Mouse (Mus musculus): ENCODE data around the gene Cdkal1. TPM values are rescaled to one million over a fixed set of nuclear protein-coding genes. Genes with fewer than 3 reads are reported as not detected.

The Cdkal1 gene
- total and polyA plus RNA-seq, 2 experiments from 2014 or later = 11.1 to 18.9 TPM

GRCm38 (mm10) chr13:29273693-29274221, 581.7 kb downstream of the Cdkal1 start:
- Histone ChIP-seq H3K27ac (peak overlapping the region; percentile 46), H3K4me2 (ENCODE audit: low read depth, low read length) (0 out of 2 replicates have a peak overlapping the region, but pooled peaks have one; percentile 11), H3K4me1 (ENCODE audit: insufficient read depth, low read length) (peaks cover 12% of the 10 kb centered on the region; the same call in 1 of the 2 replicates), H3K9me3 (ENCODE audit: low read length) (no peaks in the 10 kb centered on the region), H3K4me3 (ENCODE audit: low read length) (no peak overlapping the region), H3K36me3 (ENCODE audit: insufficient read depth, low read length) (no peaks in the 10 kb centered on the region), H3K27me3 (ENCODE audit: insufficient read depth, low read length) (no peaks in the 10 kb centered on the region), H3K9ac (replicated peaks; ENCODE audit: low read length) (no peak overlapping the region)
- no peak for TF ChIP-seq CTCF (IDR thresholded peaks at IDR 0.05; ENCODE audit: low read depth)
- peak; percentile 71 for ATAC-seq
- DNase-seq (ENCODE audit: low spot score) = peak; percentile 53
- 30% methylated on average over 4 of the region's 4 CpGs for WGBS

- peak; percentile 69 for DNase-seq (ENCODE audit: low spot score)
- peaks cover 7% of the 10 kb centered on the region; the same call in 1 of the 2 replicates for H3K4me1 ChIP-seq (ENCODE audit: insufficient read depth, low read length)
- H3K36me3 ChIP-seq (ENCODE audit: insufficient read depth, low read length) = no peaks in the 10 kb centered on the region
- H3K27me3 ChIP-seq (ENCODE audit: insufficient read depth, low read length) = no peaks in the 10 kb centered on the region
- H3K9me3 ChIP-seq (ENCODE audit: low read length) = no peaks in the 10 kb centered on the region
- ATAC-seq = peak; percentile 69
- no peak for TF ChIP-seq CTCF (IDR thresholded peaks at IDR 0.05; ENCODE audit: low read depth)
- H3K9ac ChIP-seq (replicated peaks; ENCODE audit: low read length) = no peak overlapping the region
- no peak overlapping the region for H3K4me3 ChIP-seq (ENCODE audit: low read length)
- H3K4me2 ChIP-seq (ENCODE audit: low read depth, low read length) = no peak overlapping the region
- H3K27ac ChIP-seq = no peak overlapping the region
Observed at GRCm38 (mm10) chr13:29271451-29271850, 584.0 kb downstream of the Cdkal1 start.

GRCm38 (mm10) chr13:29264015-29264711, 591.3 kb downstream of the Cdkal1 start:
- Histone ChIP-seq H3K9me3 (ENCODE audit: low read length) (no peaks in the 10 kb centered on the region), H3K4me3 (ENCODE audit: low read length) (no peak overlapping the region), H3K36me3 (ENCODE audit: insufficient read depth, low read length) (no peaks in the 10 kb centered on the region), H3K27ac (no peak overlapping the region), H3K4me1 (ENCODE audit: insufficient read depth, low read length) (no peaks in the 10 kb centered on the region), H3K27me3 (ENCODE audit: insufficient read depth, low read length) (no peaks in the 10 kb centered on the region), H3K4me2 (ENCODE audit: low read depth, low read length) (no peak overlapping the region), H3K9ac (replicated peaks; ENCODE audit: low read length) (no peak overlapping the region)
- DNase-seq (ENCODE audit: low spot score) (peak; percentile 53), ATAC-seq (0 out of 2 replicates have a peak, but pooled peaks have one; percentile 40)
- 51% methylated on average over 11 of the region's 11 CpGs for WGBS
- TF ChIP-seq CTCF (IDR thresholded peaks at IDR 0.05; ENCODE audit: low read depth) = no peak

GRCm38 (mm10) chr13:29262164-29262563, 593.3 kb downstream of the Cdkal1 start:
- Histone ChIP-seq H3K27ac (no peak overlapping the region), H3K27me3 (ENCODE audit: insufficient read depth, low read length) (no peaks in the 10 kb centered on the region), H3K36me3 (ENCODE audit: insufficient read depth, low read length) (no peaks in the 10 kb centered on the region), H3K4me2 (ENCODE audit: low read depth, low read length) (no peak overlapping the region), H3K4me1 (ENCODE audit: insufficient read depth, low read length) (no peaks in the 10 kb centered on the region), H3K4me3 (ENCODE audit: low read length) (no peak overlapping the region), H3K9me3 (ENCODE audit: low read length) (no peaks in the 10 kb centered on the region), H3K9ac (replicated peaks; ENCODE audit: low read length) (no peak overlapping the region)
- no peak for DNase-seq (ENCODE audit: low spot score)
- WGBS = 83% methylated on average over 4 of the region's 4 CpGs
- no peak for ATAC-seq
- TF ChIP-seq CTCF (IDR thresholded peaks at IDR 0.05; ENCODE audit: low read depth) = no peak

- Histone ChIP-seq H3K27ac (no peak overlapping the region), H3K4me2 (ENCODE audit: low read depth, low read length) (no peak overlapping the region), H3K4me3 (ENCODE audit: low read length) (no peak overlapping the region), H3K36me3 (ENCODE audit: insufficient read depth, low read length) (no peaks in the 10 kb centered on the region), H3K4me1 (ENCODE audit: insufficient read depth, low read length) (no peaks in the 10 kb centered on the region), H3K9me3 (ENCODE audit: low read length) (no peaks in the 10 kb centered on the region), H3K9ac (replicated peaks; ENCODE audit: low read length) (no peak overlapping the region), H3K27me3 (ENCODE audit: insufficient read depth, low read length) (no peaks in the 10 kb centered on the region)
- ATAC-seq (no peak), DNase-seq (ENCODE audit: low spot score) (no peak)
- 74% methylated on average over 4 of the region's 4 CpGs for WGBS
- TF ChIP-seq CTCF (IDR thresholded peaks at IDR 0.05; ENCODE audit: low read depth) = no peak
Observed at GRCm38 (mm10) chr13:29248535-29248934, 606.9 kb downstream of the Cdkal1 start.

GRCm38 (mm10) chr13:29247800-29248199, 607.7 kb downstream of the Cdkal1 start:
- WGBS = 78% methylated on average over 3 of the region's 3 CpGs
- Histone ChIP-seq H3K27me3 (ENCODE audit: insufficient read depth, low read length) (no peaks in the 10 kb centered on the region), H3K4me2 (ENCODE audit: low read depth, low read length) (no peak overlapping the region), H3K9ac (replicated peaks; ENCODE audit: low read length) (no peak overlapping the region), H3K4me1 (ENCODE audit: insufficient read depth, low read length) (no peaks in the 10 kb centered on the region), H3K27ac (no peak overlapping the region), H3K4me3 (ENCODE audit: low read length) (no peak overlapping the region), H3K9me3 (ENCODE audit: low read length) (no peaks in the 10 kb centered on the region), H3K36me3 (ENCODE audit: insufficient read depth, low read length) (no peaks in the 10 kb centered on the region)
- no peak for ATAC-seq
- no peak for DNase-seq (ENCODE audit: low spot score)
- no peak for TF ChIP-seq CTCF (IDR thresholded peaks at IDR 0.05; ENCODE audit: low read depth)

GRCm38 (mm10) chr13:29235065-29235464, 620.4 kb downstream of the Cdkal1 start:
- no peak overlapping the region for H3K4me3 ChIP-seq (ENCODE audit: low read length)
- WGBS = 79% methylated on average over 4 of the region's 4 CpGs
- H3K9ac ChIP-seq (replicated peaks; ENCODE audit: low read length) = no peak overlapping the region
- no peak overlapping the region for H3K27ac ChIP-seq
- 0 out of 2 replicates have a peak, but pooled peaks cover 3% of the 10 kb centered on the region for H3K9me3 ChIP-seq (ENCODE audit: low read length)
- no peaks in the 10 kb centered on the region for H3K36me3 ChIP-seq (ENCODE audit: insufficient read depth, low read length)
- no peak overlapping the region for H3K4me2 ChIP-seq (ENCODE audit: low read depth, low read length)
- H3K27me3 ChIP-seq (ENCODE audit: insufficient read depth, low read length) = no peaks in the 10 kb centered on the region
- H3K4me1 ChIP-seq (ENCODE audit: insufficient read depth, low read length) = no peaks in the 10 kb centered on the region
- ATAC-seq = no peak
- TF ChIP-seq CTCF (IDR thresholded peaks at IDR 0.05; ENCODE audit: low read depth) = no peak
- DNase-seq (ENCODE audit: low spot score) = no peak
